Mouse (Mus musculus): ENCODE results near the gene Atn1.

Atn1 gene

GRCm38 (mm10) chr6:124740211-124740887, 16.0 kb downstream of the Atn1 start:
- DNase-seq: no peak

GRCm38 (mm10) chr6:124739231-124739796, 17.0 kb downstream of the Atn1 start:
- no peak for DNase-seq

- peak; percentile 48 to 64 for DNase-seq
Measured at GRCm38 (mm10) chr6:124738511-124739023, 17.8 kb downstream of the Atn1 start, which contains the start of gene Ptpn6. Gene Ptpn6, minus strand, starts transcription at chr6:124738714.

- no peak for DNase-seq
Measured at GRCm38 (mm10) chr6:124737040-124737439, 19.3 kb downstream of the Atn1 start.

DNA sequence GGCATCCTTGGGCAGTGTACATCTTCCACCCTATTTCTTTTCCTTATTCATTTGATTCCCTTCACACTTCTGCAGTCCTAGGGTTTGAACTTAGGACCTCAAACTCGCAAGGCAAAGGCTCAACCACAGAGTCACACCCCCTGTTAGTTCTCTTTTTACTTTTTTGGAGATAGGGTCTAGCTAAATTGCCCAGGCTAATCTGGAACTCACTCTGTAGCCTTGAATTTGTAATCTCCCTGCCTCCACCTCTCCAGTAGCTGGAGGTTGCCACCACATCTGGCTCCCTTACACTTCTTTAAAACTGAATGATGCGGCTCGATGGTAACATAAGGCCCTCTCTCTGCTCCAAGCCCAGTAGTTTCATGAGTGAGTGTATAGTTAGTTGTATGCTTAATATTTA, 21.9 kb downstream of the Atn1 start:
- no peak for DNase-seq

DNA sequence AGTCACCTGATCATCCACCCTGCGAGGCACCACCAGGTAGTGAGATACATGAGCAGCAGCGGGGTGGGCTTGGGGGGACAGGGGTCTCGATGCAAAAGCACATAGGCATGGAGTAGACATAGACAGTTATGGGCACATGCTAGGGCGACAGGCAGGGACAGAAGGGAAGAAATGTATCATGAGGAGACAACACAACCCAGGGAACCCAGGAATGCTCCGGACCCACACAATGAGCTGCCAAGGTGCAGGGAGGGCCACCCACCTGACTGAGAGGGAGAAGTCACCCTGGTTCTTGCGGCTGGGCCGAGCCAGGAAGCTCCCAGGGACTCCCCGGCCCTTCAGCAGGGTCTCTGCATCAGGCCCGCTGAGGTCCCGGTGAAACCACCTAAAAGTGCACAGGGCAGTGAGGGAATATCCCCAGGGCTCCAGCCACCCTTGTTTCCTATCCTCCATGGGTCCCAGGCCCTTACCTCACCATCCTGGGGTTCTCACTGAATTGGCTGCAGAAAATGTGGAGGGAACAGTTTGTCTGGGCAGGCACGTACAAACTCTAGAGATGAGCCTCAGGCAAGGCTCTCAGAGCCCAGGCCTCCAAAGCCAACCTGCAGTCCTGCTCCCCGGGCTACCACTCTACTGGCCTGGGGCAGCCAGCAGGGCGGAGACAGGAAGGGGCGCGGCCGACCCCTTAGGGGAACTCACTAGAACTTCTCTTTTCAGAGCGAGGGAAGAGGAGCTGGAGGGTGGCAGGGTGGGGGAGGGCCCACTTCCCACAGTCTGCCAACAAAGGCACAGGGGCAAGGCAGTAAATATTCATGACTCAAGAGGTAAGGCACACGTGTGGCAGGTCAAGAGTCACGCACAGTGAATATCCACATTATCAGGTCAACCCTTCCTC, 23.6 kb downstream of the Atn1 start:
- peak; percentile 86 to 90 for DNase-seq

- no peak for DNase-seq
Measured at GRCm38 (mm10) chr6:124731038-124731437, 25.3 kb downstream of the Atn1 start.

DNA sequence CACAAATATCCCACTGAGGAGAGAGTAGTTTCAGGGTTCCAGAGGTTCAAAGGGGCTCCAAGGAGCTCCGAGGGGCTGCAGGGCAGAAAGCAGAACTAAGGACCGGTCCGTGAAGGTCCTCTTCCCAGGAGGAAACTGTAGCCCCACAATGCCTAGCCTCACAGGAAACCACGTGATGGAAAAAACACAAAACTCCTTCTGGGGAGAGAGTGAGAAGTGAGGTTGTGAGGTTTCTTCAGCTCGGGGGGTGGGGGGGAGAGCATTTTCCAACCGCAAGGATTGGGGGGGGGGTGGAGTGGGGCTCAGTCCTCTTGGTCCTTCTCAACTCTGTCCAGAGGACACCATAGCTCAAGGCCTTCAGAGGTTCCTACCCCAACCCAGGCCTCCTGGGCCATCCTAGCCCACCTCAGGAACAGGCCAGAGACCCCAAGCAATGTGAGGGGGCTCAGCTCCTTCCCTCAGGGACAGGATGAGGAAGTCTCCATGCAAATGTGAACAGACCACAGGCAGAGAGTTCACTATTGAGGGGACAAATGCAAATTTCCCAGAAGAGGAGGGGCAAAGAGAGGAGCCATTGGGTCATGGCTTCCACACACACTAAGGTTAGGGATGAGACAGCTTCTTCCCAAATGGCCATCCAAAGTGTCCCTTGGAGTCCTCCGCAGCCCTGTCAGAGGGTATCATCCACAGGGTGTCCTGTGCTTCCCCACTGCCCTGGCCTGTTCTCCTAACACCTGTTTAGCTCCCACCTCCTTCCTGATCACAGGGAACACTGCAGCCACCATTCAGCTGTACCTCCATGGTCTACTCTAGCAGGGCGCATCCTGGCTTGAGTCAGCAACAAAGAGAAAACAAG, 26.2 kb downstream of the Atn1 start:
- peak in 1 of 2 experiments; percentile 58 for DNase-seq

DNA sequence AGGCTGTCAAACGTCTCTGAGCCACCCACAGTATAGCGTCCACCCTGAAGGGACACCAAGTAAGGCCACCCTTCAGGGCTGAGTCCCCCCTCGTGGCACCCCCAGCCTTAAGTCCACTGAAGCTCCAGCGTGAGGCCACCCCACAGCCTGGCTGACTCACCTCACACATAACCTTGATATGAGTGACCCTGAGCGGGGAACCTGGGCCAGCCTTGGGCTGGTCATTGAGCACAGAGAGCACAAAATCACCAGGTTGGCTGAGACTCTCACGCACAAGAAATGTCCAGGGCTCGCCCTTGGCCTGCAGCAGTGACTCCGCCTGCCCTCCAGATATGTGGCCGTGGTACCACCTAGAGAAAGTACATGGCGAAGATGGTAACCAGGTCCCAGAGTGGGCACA, 27.7 kb downstream of the Atn1 start:
- DNase-seq: no peak

DNA sequence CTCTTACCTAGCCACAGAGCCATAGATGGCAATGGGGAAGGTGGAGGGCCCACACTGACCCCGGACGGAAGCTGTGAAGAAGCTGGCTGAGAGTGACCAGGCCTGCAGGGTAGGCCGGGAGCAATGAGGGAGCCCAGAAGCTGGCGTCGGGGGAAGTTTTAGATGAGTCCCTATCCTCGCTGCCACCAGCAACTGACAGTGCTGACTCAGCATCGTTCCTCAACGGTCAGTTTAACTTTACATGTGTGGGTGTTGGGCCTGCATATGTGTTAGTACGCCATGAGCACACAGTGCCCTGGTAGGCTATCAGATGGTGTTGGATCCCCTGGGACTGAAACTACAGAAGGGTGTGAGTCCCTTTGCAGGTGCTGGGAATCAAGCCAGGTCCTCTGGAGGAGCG, 31.9 kb downstream of the Atn1 start:
- peak in 1 of 2 experiments; percentile 8 for DNase-seq

GRCm38 (mm10) chr6:124723541-124723940, 32.8 kb downstream of the Atn1 start:
- DNase-seq: no peak

- no peak for DNase-seq
Measured at GRCm38 (mm10) chr6:124722876-124723473, 33.3 kb downstream of the Atn1 start.

DNA sequence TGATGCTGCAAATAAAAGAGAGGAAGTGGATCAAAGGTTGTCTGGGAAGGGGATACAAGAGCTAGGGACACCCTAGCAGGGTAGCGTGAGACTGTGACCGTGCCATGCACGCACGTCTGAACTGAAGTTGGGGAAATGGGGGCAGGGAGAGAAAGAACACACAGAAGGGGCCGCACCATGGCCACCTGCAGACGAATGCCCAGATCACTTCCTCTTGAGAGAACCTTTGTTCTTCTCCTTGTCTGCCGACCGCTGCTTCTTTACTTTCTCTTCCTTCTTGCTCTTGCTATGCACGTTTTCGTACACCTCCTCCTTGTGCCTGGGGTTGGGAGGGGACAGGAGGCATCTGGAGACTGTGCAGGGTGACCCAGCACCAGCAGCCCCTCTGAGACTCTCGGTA, 35.4 kb downstream of the Atn1 start:
- peak; percentile 43 to 62 for DNase-seq

DNA sequence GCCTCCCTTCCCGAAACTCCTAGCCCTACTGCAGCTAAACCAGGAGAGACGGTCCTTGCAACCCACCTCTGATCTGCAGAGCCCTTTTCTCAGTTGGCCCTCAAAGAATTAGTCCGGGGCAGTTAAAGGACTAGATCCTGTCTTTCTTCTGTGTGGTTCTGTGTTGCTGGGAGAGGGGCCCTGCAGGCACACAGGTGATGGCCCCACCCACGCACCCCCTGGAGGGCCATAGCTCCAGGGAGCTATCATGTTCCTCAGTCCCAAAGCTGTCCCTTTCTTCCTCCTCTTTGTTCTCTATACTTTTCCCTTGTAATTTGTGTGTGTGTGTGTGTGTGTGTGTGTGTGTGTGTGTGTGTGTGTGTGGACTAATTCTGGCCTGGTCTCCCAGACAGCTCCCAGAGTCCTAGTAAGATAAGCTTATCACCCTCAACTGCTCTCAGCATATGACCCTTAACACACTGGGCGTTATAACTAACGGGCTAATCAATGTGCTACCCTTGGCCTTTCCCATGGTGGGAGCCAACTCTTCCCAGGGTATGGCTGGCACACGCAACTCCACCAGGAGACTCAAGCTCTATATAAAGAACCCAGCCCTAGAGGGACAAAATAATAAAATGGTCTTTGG, 36.9 kb downstream of the Atn1 start:
- no peak for DNase-seq

DNA sequence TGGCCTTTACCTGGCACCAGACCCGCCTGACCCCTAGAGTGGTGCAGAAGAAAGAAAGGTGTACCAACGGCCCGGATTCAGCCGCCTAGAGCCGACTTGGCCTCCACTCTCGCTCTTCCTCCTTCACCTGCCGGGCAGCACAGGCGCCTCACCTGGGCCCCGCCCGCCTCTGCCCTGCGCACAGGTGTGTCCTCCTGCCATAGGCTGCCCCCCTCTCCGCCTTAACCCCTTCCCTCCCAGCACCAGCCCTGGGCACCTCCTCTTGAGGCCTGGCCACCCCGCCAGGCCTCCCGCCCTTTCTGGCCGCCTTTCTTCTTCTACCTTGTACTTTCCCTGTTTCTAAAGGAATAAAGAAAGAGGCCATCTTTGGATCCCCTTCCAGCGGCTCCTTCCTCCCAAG, 37.6 kb downstream of the Atn1 start:
- no peak for DNase-seq

- DNase-seq: no peak
Measured at GRCm38 (mm10) chr6:124717968-124718367, 38.4 kb downstream of the Atn1 start.

DNA sequence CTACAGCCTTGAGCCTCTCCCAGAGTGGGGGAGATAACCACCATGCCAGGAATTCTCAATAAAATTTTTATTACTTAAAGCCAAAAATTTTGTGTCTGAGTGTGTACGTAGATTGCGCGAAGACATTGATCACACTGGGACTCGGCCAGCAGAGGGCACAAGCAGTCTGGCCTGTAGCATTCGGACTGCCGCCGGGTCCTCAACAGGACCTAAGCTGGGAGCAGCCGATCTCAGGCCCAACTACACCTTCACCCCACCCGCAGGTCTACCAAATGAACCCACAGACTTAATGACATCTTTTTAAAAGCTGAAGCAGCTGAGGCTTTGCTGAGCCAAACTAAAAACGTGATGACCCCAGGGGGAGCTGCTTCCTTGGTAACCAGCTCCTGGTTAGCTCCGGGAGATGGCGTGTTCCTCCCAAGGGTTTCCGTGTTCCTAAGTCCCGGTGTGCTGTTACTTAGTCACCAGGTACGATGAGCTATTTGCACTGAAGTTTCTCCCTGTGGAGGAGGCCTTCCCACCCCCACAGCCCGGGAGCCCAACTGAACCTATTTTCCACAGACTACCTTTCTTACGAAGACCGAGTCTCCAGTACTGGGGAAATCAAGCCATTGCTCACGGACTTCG, 39.3 kb downstream of the Atn1 start:
- DNase-seq: peak; percentile 60 to 64

GRCm38 (mm10) chr6:124712918-124713317, 43.4 kb downstream of the Atn1 start:
- no peak for DNase-seq

DNA sequence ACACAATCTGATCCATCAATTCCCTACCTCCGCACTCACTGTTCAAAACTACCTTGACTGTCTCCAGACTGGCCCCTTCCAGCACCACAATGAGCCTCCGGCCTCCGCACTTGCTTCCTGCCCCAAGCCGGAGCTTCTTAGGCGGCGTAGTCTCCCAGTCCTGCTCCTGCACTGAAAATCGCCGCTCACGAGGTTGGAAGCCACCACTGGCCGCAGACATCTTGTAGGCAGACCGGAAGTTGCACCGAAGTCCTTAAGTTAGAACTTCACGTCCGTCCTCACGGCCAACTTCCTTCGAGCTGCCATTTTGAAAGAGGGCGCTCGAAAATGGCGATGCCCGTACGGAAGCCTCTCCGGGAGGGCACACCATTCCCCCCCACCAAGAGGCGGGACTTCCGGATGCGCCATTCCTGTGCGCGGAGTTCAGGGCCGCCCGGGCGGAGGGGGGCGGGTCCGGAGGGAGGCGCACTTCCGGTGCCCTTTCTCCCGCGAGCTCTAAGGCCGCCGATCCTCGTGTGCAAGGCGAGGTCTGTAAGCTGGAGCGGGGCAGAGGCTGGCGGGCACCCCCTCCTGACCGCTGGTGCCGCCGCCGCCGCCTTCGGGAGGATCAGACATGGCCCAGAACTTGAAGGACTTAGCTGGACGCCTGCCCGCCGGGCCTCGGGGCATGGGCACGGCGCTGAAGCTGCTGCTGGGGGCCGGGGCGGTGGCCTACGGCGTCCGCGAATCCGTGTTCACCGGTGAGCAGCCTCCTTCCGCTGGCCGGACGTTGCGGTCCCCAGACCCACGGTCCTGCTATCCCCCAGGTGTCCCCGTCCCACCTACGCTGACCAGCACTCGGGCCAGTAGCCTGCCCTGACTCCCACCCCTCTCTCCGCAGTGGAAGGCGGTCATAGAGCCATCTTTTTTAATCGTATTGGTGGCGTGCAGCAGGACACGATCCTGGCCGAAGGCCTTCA, 44.2 kb downstream of the Atn1 start, which contains the start of the genes Emg1 and Phb2:
Gene Emg1 (minus strand): TSS at position 355 of the 959 bp plus-strand sequence.
Gene Phb2 (plus strand): TSS at position 513 of the 959 bp plus-strand sequence.
- peak; percentile 97 to 98 for DNase-seq
